Mouse (Mus musculus): Measurements from ENCODE around the gene Flnc.

GRCm38 (mm10) chr6:29482691-29483090, 49.6 kb downstream of the Flnc start:
- TF ChIP-seq GATA1 (IDR thresholded peaks at IDR 0.05; ENCODE audit: borderline replicate concordance, low read length) (no peak), FLI1 (IDR thresholded peaks at IDR 0.05; ENCODE audit: low read length) (no peak)

All from megakaryocyte, embryonic 14.5 days (primary cell).